Mouse (Mus musculus) B cell, adult 2 months (primary cell): ENCODE measurements at regions not wholly inside any gene's neighbourhood (a gene's known extent, or its start where the extent isn't known, plus 50 kb on each side); places are given as distances from the start of the nearest gene placed in this dataset.

Source experiments
- DNase-seq, 2 experiments: peaks; one replicate each; pipeline ENCODE4 v3.0.0; 2022

DNA sequence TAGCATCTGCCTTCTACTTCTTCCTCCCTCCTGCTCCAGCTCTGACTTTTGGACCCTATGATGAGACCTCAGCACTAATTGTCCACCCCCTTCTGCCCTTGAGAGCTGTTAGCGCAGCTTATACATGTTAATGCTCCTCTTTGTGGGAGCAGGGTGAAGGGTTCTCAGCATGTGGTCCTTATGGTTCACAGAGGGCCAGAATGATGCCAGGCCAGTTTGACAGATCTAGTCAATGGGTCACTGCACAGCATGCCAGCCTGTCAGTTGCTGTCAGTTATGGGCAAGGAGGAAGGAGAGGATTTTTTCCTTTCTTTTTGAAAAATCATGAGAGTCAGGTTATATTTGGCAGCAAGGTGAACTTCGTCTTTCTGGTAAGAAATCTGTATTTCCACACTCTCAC lies 68.4 kb downstream of the 4931417E11Rik start:
- no peak for DNase-seq

DNA sequence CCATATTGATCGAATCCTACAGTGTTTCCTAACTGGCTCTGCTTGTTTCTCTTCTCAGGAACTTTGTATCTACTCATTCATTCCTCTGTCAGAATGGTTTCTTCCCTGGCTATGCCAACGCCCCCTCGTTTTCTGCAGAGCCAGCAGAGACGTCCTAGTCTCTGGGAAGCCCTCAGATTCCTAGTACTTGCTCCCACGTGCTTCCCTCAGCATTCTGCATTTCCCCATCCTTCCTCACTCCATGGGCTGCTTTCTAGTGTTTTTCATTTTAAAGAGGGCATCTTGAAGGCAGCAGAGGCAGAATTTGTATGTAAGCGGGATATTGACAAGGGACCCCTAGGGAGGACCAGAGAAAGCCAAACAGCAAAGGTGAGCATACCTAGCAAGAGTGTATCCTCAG lies 80.2 kb downstream of the 4931417E11Rik start:
- DNase-seq, result no peak

GRCm38 (mm10) chr6:73386261-73386660 lies 83.2 kb downstream of the 4931417E11Rik start:
- no peak for DNase-seq

GRCm38 (mm10) chr6:73379825-73380224 lies 89.6 kb downstream of the 4931417E11Rik start:
- no peak for DNase-seq

- no peak for DNase-seq
Measured at GRCm38 (mm10) chr6:73377884-73378283, 91.6 kb downstream of the 4931417E11Rik start.

GRCm38 (mm10) chr6:73376291-73376690 lies 93.2 kb downstream of the 4931417E11Rik start:
- peak in 1 of 2 experiments; percentile 9 for DNase-seq

- DNase-seq, result no peak
Measured at GRCm38 (mm10) chr6:73372901-73373300, 96.6 kb downstream of the 4931417E11Rik start.

- DNase-seq, result no peak
Measured at GRCm38 (mm10) chr6:73371866-73372265, 97.6 kb downstream of the 4931417E11Rik start.

GRCm38 (mm10) chr6:73370901-73371300 lies 98.6 kb downstream of the 4931417E11Rik start:
- DNase-seq, result no peak

- no peak for DNase-seq
Measured at GRCm38 (mm10) chr6:73368836-73369141, 100.7 kb downstream of the 4931417E11Rik start.

DNA sequence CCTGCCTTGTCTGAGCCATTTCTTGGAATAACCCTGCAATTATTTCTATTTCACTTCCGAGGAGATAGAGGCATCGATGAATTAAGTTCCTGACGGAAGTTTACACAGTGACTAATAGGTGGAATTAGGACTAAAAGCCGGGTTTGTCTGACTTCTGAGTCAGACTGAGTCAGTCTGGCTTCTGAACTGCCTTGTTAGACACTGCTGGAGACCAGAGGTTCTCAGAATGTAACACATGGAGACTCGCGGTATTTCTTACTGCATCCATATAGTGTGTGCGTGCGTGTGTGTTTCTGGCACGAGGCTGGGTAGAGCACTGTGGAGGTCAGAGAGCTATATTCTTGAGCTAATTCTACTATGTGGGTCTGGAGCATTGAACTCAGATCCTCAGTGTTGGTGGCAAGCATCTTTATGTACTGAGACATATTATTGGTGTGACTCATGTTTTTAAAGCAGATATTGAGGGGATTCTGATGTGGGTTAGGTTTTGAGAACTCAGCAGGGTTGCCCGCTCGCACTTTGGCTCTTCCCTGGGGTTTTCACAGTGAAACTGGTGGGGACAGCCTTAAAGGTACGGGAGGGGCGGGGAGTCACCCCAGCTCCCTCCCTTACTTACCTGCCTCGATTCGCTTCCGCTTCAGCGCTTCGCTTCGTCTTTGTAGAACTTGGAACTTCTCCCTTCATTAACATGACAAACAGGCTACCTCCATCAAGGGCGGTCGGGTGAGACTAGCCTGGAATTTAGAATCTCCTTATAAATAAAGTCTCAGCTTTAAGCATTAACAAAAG lies 101.2 kb downstream of the 4931417E11Rik start:
- no peak for DNase-seq

GRCm38 (mm10) chr6:73367616-73368015 lies 101.9 kb downstream of the 4931417E11Rik start:
- DNase-seq, result peak; percentile 55 to 56

- no peak for DNase-seq
Measured at GRCm38 (mm10) chr6:73366626-73367025, 102.8 kb downstream of the 4931417E11Rik start.

GRCm38 (mm10) chr6:73365306-73365705 lies 104.2 kb downstream of the 4931417E11Rik start:
- DNase-seq, result no peak

- no peak for DNase-seq
Measured at GRCm38 (mm10) chr6:73334995-73335394, 86.8 kb downstream of the Suclg1 start.

- no peak for DNase-seq
Measured at GRCm38 (mm10) chr6:73329666-73330065, 81.5 kb downstream of the Suclg1 start.
